Mouse (Mus musculus): ENCODE results near the gene Gpx2.

Gpx2 gene

GRCm38 (mm10) chr12:76795350-76795749, at the start of gene Gpx2:
Gene Gpx2 (minus strand): TSS chr12:76795554.
- DNase-seq, result no peak

DNA sequence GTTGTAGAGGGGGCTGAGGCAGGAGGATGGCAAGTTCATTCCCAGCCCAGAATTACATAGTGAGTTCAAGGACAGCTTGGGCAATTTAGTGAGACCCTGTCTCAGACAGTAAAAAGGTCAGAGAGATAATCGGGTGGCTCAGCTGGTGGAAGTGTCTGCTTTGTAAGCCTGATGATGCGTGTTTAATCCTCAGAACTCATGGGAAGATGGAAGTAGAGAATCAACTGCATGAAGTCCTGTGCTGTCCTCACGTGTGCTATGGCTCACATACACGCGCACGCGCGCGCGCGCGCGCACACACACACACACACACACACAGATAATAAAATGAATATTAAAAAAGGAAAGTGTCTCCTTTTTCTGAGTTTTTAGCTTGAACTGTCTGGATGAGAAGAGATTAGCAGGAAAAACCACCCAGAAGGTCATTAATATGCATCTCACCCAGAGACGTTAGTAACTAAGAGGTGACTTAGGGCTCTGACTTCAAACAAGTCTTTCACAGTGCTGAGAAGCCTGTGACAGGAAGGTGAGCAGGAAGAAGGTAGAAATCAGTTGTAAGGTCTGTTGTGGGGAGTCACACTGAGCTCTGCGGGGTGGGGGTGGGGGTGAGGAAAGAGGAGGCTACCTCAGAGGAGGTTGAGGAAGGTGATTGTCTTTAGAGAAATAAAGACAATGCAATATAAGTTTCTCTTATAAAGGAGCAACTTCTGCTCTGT, 49.1 kb upstream of the Gpx2 start:
- DNase-seq, result no peak

GRCm38 (mm10) chr12:76840081-76840480, 44.7 kb upstream of the Gpx2 start:
- no peak for DNase-seq

GRCm38 (mm10) chr12:76839298-76839697, 43.9 kb upstream of the Gpx2 start:
- DNase-seq, result no peak

DNA sequence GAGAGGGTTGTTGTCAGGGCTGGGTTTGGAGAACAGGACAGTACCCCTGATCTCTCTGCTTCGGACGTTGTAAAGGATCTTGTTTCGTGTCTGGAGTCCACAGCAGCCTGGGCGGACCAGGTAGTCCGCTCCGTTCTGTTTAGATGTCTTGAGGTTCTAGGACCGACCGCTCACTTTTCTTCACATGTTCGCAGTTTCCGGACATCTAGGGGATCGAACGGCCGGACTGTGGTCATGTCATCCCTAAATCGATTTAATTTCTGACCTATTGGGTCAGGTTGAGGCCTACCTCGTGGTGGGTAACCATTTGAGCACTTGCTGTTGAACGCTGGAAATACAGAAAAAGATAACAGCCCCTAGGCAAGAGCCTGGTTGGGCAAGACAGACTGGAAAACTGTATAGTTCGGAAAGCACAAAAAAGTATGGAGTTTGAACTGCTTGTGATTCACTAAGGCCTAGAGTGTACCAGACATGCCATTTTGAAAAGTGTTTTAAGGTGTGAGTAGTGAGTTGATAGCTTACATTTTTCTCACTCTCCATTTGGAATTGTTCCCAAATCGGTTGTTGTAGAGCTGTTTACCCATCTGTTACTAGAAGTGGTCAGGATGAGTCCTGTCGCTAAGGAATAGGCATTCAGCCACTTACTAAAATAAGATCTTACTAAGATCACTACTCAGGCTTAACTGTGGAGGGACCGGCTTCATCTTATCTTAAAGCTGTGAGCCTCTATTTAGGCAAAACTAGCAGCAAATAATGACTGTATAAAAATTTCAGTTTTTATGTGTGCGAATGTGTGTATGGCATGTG, 42.7 kb upstream of the Gpx2 start:
- DNase-seq, result no peak

DNA sequence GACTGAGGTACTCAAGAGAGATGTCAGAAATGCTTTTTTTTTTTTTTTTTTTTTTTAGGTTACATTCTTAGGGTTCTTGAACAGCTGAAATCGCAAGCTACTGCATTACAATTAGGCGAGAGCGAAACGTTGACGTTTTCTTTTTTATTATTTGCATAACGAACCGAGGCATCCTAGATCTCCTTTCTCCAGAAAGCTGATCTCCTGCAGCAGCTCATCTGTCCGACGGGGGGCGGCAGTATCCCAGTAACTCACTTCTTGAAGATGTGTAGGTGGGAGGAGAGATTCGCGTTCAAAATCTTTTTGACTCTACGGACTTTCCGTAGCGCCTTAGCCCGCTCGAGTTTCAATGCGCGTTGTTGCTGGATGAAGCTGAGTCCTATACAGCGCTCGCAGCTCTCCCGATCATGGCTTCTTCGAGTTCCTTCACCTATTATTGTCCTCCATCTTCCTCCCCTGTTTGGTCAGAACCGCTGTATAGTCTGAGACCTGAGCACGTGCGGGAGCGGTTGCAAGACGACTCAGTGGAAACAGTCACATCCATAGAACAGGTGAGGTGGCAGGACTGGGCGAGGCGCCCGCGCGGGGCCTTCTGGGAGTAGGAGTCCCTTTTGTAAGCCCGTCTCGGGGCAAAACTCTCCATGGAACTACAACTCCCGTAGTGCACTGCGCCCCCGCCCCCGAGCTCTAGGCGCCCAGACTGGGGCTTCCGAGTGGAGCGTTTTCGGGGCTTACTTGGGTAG, 41.9 kb upstream of the Gpx2 start:
- peak; percentile 99 for DNase-seq

- peak; percentile 41 for DNase-seq
Measured at GRCm38 (mm10) chr12:76832704-76833103, 37.4 kb upstream of the Gpx2 start.

GRCm38 (mm10) chr12:76825283-76825682, 29.9 kb upstream of the Gpx2 start:
- no peak for DNase-seq

GRCm38 (mm10) chr12:76822651-76823041, 27.3 kb upstream of the Gpx2 start, which contains the start of gene Rab15:
Gene Rab15 (minus strand): TSS chr12:76822908.
- no peak for DNase-seq

DNA sequence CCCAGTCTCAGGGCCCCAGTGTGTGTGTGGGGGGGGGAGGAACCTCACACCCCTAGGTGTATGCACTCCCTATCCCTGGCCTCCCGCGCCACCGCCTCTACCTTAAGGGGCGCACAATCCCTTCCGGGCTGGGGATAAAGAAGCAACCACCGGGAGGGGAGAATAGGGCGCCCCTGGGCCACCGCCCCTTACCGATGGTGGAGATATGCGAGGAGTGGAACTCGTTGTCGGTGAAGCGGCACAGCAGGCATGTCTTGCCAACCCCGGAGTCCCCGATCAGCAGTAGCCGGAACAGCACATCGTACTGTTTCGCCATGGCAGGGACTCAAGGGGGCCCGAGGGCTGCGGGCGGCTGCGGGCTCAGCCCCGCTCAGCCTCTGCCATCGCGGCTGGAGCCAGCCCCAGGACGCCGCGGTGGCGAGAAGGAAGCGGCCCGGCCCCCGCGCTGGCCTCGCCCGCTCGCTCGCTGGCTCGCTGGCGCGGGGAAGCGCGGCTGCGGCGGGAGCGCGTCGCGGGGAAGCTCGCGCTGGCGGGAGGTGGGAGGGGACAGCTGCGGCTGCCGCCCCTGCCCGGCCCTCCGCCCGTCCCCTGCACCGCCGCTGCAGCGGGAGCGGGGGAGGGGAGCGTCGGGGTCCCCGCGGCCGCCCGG, 26.8 kb upstream of the Gpx2 start:
- DNase-seq, result peak; percentile 37

- no peak for DNase-seq
Measured at GRCm38 (mm10) chr12:76820615-76821014, 25.3 kb upstream of the Gpx2 start.

DNA sequence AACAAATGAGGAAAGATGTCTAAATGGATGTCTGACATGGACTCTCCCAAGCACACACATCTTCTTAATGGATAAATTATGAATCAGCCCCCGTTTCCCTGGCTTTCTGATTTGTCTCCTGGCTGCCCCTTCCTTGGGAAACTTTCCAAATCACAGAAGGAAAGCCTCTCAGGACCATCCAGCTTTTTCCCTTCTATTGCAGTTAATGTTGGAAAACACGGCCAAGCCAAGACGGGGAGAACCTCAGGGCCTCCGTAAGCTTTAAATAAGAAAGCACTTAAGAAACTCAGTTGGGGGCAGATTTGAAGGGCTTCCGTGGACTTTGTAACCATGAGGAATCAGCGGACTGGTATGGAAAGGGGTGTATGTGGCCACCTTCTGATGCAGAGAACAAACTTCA, 24.5 kb upstream of the Gpx2 start:
- no peak for DNase-seq

DNA sequence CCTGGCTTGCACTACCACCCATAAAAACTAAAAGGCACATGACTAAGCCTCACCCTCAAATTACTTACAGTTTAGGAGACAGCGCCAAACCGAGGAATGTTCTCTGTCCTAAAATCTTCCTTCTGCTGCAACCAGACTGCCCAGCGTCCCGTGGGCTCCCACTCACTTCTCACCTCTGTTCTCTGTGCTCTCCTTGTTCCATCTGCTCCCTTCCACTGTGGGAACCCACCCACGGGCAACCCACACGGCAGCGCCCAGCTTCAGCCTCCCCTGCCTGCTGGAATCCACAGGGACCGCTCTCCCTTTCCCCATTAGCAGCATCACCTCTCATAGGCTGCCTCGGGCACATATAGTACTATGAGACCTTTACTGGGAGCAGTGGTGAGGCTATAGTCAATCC, 23.6 kb upstream of the Gpx2 start:
- DNase-seq, result no peak

DNA sequence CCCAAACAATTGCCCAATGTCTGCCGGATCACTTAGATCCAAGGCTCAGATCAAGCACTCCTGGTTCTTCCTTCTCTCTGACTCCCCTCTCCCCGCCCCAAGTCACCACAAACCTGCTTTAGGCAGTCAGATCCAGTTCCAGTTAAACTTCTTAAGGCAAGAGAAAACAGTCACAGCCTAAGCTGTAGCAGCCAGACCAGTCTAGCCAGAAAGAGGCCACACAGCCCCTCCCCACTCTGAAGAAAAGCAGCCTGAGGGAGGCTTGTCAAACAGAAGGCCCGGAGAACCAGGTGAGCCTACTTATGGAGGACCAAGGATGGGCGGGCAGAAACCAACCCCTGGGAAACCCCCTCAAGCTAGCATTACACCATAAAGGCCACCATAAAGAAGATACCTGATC, 22.8 kb upstream of the Gpx2 start:
- DNase-seq, result no peak

DNA sequence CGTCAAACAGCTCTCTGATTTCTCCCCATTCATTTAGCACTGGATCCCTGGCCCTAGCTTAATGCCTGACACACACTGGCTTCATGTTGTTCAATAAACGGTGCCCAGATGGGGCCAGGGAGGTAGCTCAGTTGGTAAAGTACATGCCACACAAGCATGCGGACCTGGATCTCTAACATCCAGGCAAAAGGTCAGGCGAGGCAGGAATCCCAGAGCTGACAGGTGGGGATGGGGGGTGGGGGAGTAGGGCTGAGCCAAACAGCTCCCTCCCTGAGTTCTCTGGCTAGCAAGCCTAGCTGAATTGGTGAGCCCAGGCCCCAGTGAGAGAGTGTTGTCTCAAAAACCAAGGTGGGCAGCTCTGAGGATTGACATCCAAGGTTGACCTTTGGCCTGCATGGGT, 21.8 kb upstream of the Gpx2 start:
- no peak for DNase-seq

GRCm38 (mm10) chr12:76816720-76817119, 21.4 kb upstream of the Gpx2 start:
- DNase-seq, result no peak

DNA sequence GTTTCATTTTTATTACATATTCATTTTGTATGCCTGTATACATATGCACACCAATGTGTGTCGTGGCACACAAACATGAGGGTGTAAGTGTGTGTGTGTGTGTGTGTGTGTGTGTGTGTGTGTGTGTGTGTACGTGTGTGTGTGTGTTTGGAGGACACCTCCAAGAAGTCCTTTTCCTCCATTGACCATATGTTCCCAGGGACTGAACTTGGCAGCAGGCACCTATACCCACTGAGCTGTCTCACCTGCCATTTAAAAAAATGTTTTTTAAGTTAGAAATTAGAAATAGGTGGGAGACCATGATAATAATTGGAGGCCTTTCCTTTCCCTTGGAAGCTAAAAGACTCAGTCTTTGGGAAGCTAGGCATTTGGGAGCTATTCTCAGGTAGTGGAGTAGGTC, 18.8 kb upstream of the Gpx2 start:
- no peak for DNase-seq

DNA sequence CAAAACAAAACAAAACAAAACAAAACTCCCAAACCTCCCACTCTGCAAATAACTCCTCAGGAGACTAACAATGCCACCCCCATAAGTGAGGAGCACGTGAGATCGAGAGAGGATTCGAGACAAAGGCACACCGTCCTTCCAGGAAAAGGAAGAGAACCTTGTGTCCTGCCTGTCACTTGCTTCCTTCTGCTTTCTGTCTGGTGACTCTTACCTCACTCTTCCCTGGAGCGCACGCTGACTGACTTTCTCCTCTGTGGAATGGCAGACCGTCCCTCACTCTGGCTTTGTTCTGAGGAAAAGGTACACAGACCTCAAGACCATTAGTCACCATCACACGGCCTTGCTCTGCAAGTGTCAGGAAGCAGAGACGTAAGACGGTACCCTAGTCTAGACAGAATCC, 18.2 kb upstream of the Gpx2 start:
- no peak for DNase-seq

DNA sequence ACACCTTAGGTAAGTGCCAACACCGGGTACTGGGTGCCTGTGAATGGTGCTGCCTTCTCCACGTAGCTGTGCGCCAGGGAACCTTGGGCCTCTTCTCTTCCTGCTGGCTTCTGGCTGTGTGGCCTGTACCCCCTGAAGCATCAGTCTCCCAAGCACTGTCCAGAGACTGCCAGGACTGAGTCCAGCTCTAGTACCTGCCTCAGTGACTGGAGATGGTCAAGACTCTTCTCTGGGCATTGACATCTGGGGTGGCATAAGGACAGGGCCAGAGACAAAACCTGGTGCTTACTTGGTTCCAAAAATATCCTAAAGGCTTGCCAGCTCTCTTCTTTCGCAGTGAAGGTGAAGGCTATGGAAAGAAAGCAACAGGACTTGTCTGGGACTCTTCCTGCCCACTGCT, 15.7 kb upstream of the Gpx2 start:
- DNase-seq, result no peak

DNA sequence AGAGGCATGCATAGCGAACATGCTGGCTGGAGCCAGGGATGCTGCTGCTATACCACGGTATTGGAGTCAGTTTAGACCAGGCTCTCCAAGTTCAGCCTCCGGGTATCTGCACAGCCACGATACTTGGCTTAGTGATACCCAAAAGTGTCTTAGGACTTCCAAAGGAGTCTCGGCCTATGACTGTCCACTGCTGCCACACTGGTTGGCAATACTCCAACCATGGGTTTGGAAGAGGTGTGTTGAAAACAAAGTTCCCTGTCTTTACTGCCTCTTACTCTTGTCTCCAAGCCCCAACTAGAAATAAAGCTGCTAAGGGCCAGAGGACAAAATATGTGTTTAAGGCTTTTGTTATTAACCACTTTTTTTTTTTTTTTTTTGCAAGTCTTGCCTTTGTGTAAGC, 15.1 kb upstream of the Gpx2 start:
- no peak for DNase-seq

- DNase-seq, result no peak
Measured at GRCm38 (mm10) chr12:76807796-76808195, 12.4 kb upstream of the Gpx2 start.

GRCm38 (mm10) chr12:76805056-76805811, 9.9 kb upstream of the Gpx2 start:
- DNase-seq, result no peak

All from thymus, postnatal 14 days (tissue).